Mouse (Mus musculus): ENCODE measurements at regions not wholly inside any gene's neighbourhood (a gene's known extent, or its start where the extent isn't known, plus 50 kb on each side); places are given as distances from the start of the nearest gene placed in this dataset.

GRCm38 (mm10) chr6:31206106-31206505 is 192.4 kb upstream of the Mkln1 start:
- no peak for TF ChIP-seq CTCF (IDR thresholded peaks at IDR 0.05; ENCODE audit: low read depth)
- TF ChIP-seq EP300 (IDR thresholded peaks at IDR 0.05; ENCODE audit: low read depth), result no peak

All from liver, embryonic 14.5 days (tissue).